In genomic region chr19:10390099-10390680, GRCm38 (mm10) we compare ENCODE assay signal across 8 mouse cellular contexts. TPM values are rescaled to one million over a fixed set of nuclear protein-coding genes. Genes with fewer than 3 reads are reported as not detected.
DNase-seq lines count a peak whose midpoint lies in the region; ATAC-seq lines count a peak whose summit lies in the region.

No protein-coding gene starts in this region.

- DNase-seq in liver, embryonic 11.5 days (ENCODE audit: low spot score), result no peak
- DNase-seq in liver, result no peak
- no peak for DNase-seq in embryonic facial prominence, embryonic 11.5 days (ENCODE audit: low spot score)
- DNase-seq in urinary bladder, postnatal 4 days (ENCODE audit: low spot score in 2 of 2), result no peak
- no peak for DNase-seq in gastrocnemius, adult 18-20 months (ENCODE audit: low spot score)
- no peak for DNase-seq in thymus, postnatal 25 days

- no peak overlapping the region for H3K27ac ChIP-seq in liver, embryonic 11.5 days (ENCODE audit: low read depth, low read length)
- no peak overlapping the region for H3K27ac ChIP-seq in embryonic facial prominence, embryonic 11.5 days (replicated peaks; ENCODE audit: low read depth, low read length)
- no peak overlapping the region; the same call in 1 of the 2 replicates for H3K27ac ChIP-seq in hindbrain, embryonic 16.5 days (ENCODE audit: low read depth, low read length)
- no peak overlapping the region for H3K27ac ChIP-seq in neural tube, embryonic 12.5 days

- H3K9me3 ChIP-seq in liver, embryonic 11.5 days (ENCODE audit: control insufficient read depth, low read length), result no peaks in the 10 kb centered on the region
- H3K9me3 ChIP-seq in embryonic facial prominence, embryonic 11.5 days (replicated peaks; ENCODE audit: control insufficient read depth, low read length), result no peaks in the 10 kb centered on the region
- H3K9me3 ChIP-seq in hindbrain, embryonic 16.5 days (ENCODE audit: control insufficient read depth, low read length), result no peaks in the 10 kb centered on the region
- no peaks in the 10 kb centered on the region for H3K9me3 ChIP-seq in neural tube, embryonic 12.5 days

- H3K4me2 ChIP-seq in liver, embryonic 11.5 days, result peak overlapping the region; percentile 77
- H3K4me2 ChIP-seq in embryonic facial prominence, embryonic 11.5 days (ENCODE audit: low read depth, low read length), result peak overlapping the region; percentile 2; the same call in 1 of the 2 replicates
- peak overlapping the region; percentile 75 for H3K4me2 ChIP-seq in hindbrain, embryonic 16.5 days (ENCODE audit: low read length)
- peak overlapping the region; percentile 89 for H3K4me2 ChIP-seq in neural tube, embryonic 12.5 days (replicated peaks)

- peak overlapping the region; percentile 64; the same call in 1 of the 2 replicates for H3K4me3 ChIP-seq in liver, embryonic 11.5 days (ENCODE audit: low read depth, low read length)
- no peak overlapping the region for H3K4me3 ChIP-seq in embryonic facial prominence, embryonic 11.5 days (ENCODE audit: low read depth, low read length)
- peak overlapping the region; percentile 86 for H3K4me3 ChIP-seq in hindbrain, embryonic 16.5 days (ENCODE audit: low read length)
- H3K4me3 ChIP-seq in neural tube, embryonic 12.5 days, result peak overlapping the region; percentile 73

- no peak overlapping the region for H3K9ac ChIP-seq in liver, embryonic 11.5 days (ENCODE audit: low read depth, low read length)
- no peak overlapping the region for H3K9ac ChIP-seq in embryonic facial prominence, embryonic 11.5 days (replicated peaks; ENCODE audit: low read length)
- peak overlapping the region; percentile 86 for H3K9ac ChIP-seq in hindbrain, embryonic 16.5 days (ENCODE audit: low read depth, low read length)
- H3K9ac ChIP-seq in neural tube, embryonic 12.5 days, result peak overlapping the region; percentile 77

- WGBS in liver, embryonic 11.5 days, result 26% methylated on average over 12 of the region's 12 CpGs
- 16% methylated on average over 12 of the region's 12 CpGs for WGBS in embryonic facial prominence, embryonic 11.5 days
- WGBS in hindbrain, embryonic 16.5 days, result 13% methylated on average over 12 of the region's 12 CpGs
- 19% methylated on average over 12 of the region's 12 CpGs for WGBS in neural tube, embryonic 12.5 days

- no peaks in the 10 kb centered on the region for H3K36me3 ChIP-seq in liver, embryonic 11.5 days (ENCODE audit: control insufficient read depth, insufficient read depth, low read length)
- no peaks in the 10 kb centered on the region for H3K36me3 ChIP-seq in embryonic facial prominence, embryonic 11.5 days (replicated peaks; ENCODE audit: control insufficient read depth, insufficient read depth, low read depth, low read length)
- H3K36me3 ChIP-seq in hindbrain, embryonic 16.5 days (ENCODE audit: control insufficient read depth, insufficient read depth, low read length), result no peaks in the 10 kb centered on the region
- H3K36me3 ChIP-seq in neural tube, embryonic 12.5 days, result no peaks in the 10 kb centered on the region

- H3K4me1 ChIP-seq in liver, embryonic 11.5 days (replicated peaks; ENCODE audit: control insufficient read depth, insufficient read depth, low read length), result peaks cover 8% of the 10 kb centered on the region
- no peaks in the 10 kb centered on the region; the same call in 1 of the 2 replicates for H3K4me1 ChIP-seq in embryonic facial prominence, embryonic 11.5 days (ENCODE audit: control insufficient read depth, insufficient read depth, low read length)
- peaks cover 29% of the 10 kb centered on the region for H3K4me1 ChIP-seq in hindbrain, embryonic 16.5 days (ENCODE audit: control insufficient read depth, insufficient read depth, low read depth, low read length)
- H3K4me1 ChIP-seq in neural tube, embryonic 12.5 days, result peaks cover 31% of the 10 kb centered on the region

- no peak for ATAC-seq in liver, embryonic 11.5 days (replicated peaks; ENCODE audit: low FRiP score)
- ATAC-seq in embryonic facial prominence, embryonic 11.5 days (replicated peaks; ENCODE audit: insufficient number of reproducible peaks, low FRiP score, low TSS enrichment, low read depth), result no peak
- ATAC-seq in hindbrain, embryonic 16.5 days, result no peak
- ATAC-seq in neural tube, embryonic 12.5 days (ENCODE audit: low FRiP score, low read depth), result no peak

- H3K27me3 ChIP-seq in liver, embryonic 11.5 days (replicated peaks; ENCODE audit: control insufficient read depth, insufficient read depth, low read length), result peaks cover 62% of the 10 kb centered on the region
- peaks cover 27% of the 10 kb centered on the region for H3K27me3 ChIP-seq in embryonic facial prominence, embryonic 11.5 days (ENCODE audit: control insufficient read depth, insufficient read depth, low read length)
- no peaks in the 10 kb centered on the region for H3K27me3 ChIP-seq in hindbrain, embryonic 16.5 days (replicated peaks; ENCODE audit: control insufficient read depth, insufficient read depth, low read length)
- peaks cover 28% of the 10 kb centered on the region for H3K27me3 ChIP-seq in neural tube, embryonic 12.5 days (replicated peaks)

RNA-seq across cellular contexts. Expression of gene Syt7, which starts 1.3 kb away (rescaled TPM):
- 1.2 and 1.4 TPM in 2 replicates for polyA plus RNA-seq in liver, embryonic 11.5 days (2014; fragmentation: Nextera tagmentation; extraction: Ambion mirVana)
- 2.2 and 2.7 TPM in 2 replicates for polyA plus RNA-seq in embryonic facial prominence, embryonic 11.5 days (2014; fragmentation: Nextera tagmentation; extraction: Ambion mirVana)
- polyA plus RNA-seq in hindbrain, embryonic 16.5 days (2015; fragmentation: Nextera tagmentation; extraction: Ambion mirVana), result 8.8 and 10.3 TPM in 2 replicates
- 4.8 and 5.4 TPM in 2 replicates for polyA plus RNA-seq in neural tube, embryonic 12.5 days (2016; fragmentation: Nextera tagmentation; extraction: Ambion mirVana)
- 1 to 10 TPM; 1.5 TPM for total RNA-seq in gastrocnemius, adult 18-20 months (2021)

Comparison
In these comparisons a context has a peak if more than half of its experiments do, and no peak if none do; other contexts are left out.
1. H3K4me2 ChIP-seq: peak in every context shown above with its lines; median percentile 89 in neural tube, embryonic 12.5 days; 77 in liver, embryonic 11.5 days; 75 in hindbrain, embryonic 16.5 days; 2 in embryonic facial prominence, embryonic 11.5 days.
2. H3K9ac ChIP-seq: peak in hindbrain, embryonic 16.5 days (single experiment) and neural tube, embryonic 12.5 days (single experiment); none in liver, embryonic 11.5 days (single experiment) and embryonic facial prominence, embryonic 11.5 days (single experiment).